Mouse (Mus musculus): ENCODE measurements around the gene Aftph.

DNA sequence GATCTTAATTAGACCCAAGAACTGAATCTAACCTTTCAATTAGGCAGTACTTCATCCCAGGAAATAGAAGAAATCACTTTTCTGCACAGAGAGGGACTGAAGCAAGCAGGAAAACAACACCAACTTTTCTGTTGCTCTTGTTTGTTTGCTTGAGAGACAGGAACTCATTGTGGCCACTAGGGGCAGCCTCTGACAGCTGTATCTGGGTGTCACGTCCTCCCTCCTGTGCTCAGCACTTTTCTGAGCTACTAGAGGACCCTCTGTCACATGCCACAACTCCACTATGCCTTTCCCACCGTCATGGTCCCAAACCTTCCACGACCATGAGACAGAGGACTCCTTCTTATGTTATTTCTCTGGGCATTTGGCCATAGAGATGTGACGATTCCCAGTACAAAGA is 79.7 kb downstream of the Aftph start:
- TF ChIP-seq POLR2A (IDR thresholded peaks at IDR 0.05; ENCODE audit: low read depth, low read length) = no peak
- peak; percentile 77; the same call in 1 of the 2 replicates for TF ChIP-seq CTCF (IDR thresholded peaks at IDR 0.05; ENCODE audit: extremely low read depth, insufficient read depth, insufficient read length, insufficient replicate concordance)
